In genomic region chr7:110965387-110965786, GRCm38 (mm10) we compare ENCODE assay signal across 13 mouse cellular contexts.
"Had no signal": no experiment of that assay in that cellular context is flagged by ENCODE, and none has a peak within 500 bp of the region (broad histone marks: within the 10 kb centered on the region; RNA-seq: fewer than 3 reads in every experiment).

No protein-coding gene starts in this region.

- DNase-seq: kidney, adult 18-20 months; kidney, postnatal 25 days; liver; lung, embryonic 14.5 days; lung, postnatal 14 days; right cerebral cortex, adult 18-20 months; right cerebral cortex, postnatal 25 days; thymus, adult 2 months; thymus, postnatal 25 days had no signal

- H3K27me3 ChIP-seq: intestine, embryonic 15.5 days; limb, embryonic 12.5 days; midbrain, embryonic 13.5 days; neural tube, embryonic 13.5 days had no signal

- ATAC-seq: intestine, embryonic 15.5 days; midbrain, embryonic 13.5 days had no signal

- H3K36me3 ChIP-seq: intestine, embryonic 15.5 days; limb, embryonic 12.5 days; midbrain, embryonic 13.5 days; neural tube, embryonic 13.5 days had no signal
